Comparison of ENCODE assay signal across 8 mouse cellular contexts in the genomic region with DNA sequence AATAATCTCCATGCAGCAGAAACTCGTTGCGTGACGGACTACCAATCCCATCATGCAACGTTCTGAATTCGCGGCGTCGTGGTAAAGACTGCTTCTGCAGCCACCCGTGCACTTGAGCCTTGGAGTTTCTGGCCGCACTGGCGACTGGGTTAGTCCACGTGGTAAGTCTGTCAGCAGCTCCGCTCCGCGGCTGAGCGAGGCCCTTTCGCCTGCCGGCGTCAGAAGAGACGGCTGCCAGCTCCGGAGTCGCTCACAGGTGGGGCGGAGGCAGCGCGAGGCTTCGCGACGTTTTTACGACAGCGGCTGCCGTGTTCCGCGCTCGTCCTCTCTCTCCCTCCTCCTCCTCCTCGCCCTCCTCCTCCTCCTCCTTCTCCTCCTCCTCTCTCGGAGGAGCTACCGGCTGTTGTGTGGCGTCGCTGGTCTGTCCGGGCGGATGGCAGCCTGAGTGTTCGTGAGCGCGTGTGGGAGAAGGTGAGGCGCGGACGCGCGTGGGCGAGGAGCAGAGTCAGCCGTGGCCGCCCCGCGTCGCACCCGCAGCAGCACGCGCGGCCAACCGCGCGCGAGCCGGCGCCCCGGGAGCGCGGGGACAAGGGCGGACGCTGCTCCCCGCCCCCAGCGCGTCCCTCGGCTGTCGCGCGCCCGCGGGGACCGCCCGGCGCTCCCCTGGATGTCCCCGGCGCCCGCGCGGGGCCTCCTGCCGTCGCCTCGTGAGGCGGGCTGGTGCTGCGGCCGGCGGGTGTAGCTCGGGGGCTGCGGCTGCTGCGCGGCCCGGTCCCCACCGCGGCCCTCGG. TPM values are rescaled to one million over a fixed set of nuclear protein-coding genes. Genes with fewer than 3 reads are reported as not detected.
DNase-seq lines count a peak whose midpoint lies in the region; ATAC-seq and TF ChIP-seq lines count a peak whose summit lies in the region.

A gene (plus strand): TSS at position 367 of the 791 bp plus-strand sequence.

- H3K27ac ChIP-seq in CH12.LX (ENCODE audit: insufficient read depth, low read depth), result peak within 1 kb of the TSS; percentile 84
- H3K27ac ChIP-seq in forebrain, embryonic 11.5 days (ENCODE audit: low read depth, low read length), result peak within 1 kb of the TSS; percentile 96
- peak within 1 kb of the TSS; percentile 98 for H3K27ac ChIP-seq in heart, embryonic 16.5 days (ENCODE audit: low read length)
- peak within 1 kb of the TSS; percentile 97 for H3K27ac ChIP-seq in liver, embryonic 15.5 days (replicated peaks)
- peak within 1 kb of the TSS; percentile 91 for H3K27ac ChIP-seq in neural tube, embryonic 12.5 days

- DNase-seq in CH12.LX (ENCODE audit: extremely low read depth), result peak; percentile 95
- DNase-seq in c-Kit-positive CD71-positive TER-119-negative erythroid progenitor cells, embryonic 14.5 days (ENCODE audit: low read depth), result peak; percentile 90
- peak; percentile 95 for DNase-seq in forebrain, embryonic 11.5 days (ENCODE audit: low spot score)
- DNase-seq in kidney, postnatal 36 days, result peak; percentile 95 to 96
- peak; percentile 96 for DNase-seq in telencephalon, adult 2 months (ENCODE audit: low read depth, low spot score)

- peak; percentile 83 for TF ChIP-seq POLR2A in CH12.LX (IDR thresholded peaks at IDR 0.05; ENCODE audit: low read depth, low read length)

- peaks cover 0 to 24% of the 10 kb centered on the region in 2 experiments; a peak in 1 of 4 replicates for H3K4me1 ChIP-seq in CH12.LX (ENCODE audit: control insufficient read depth in 1 of 2, insufficient read depth in 2 of 2)
- H3K4me1 ChIP-seq in forebrain, embryonic 11.5 days (replicated peaks; ENCODE audit: control insufficient read depth, insufficient read depth, low read length), result peaks cover 4% of the 10 kb centered on the region
- peaks cover 13% of the 10 kb centered on the region for H3K4me1 ChIP-seq in heart, embryonic 16.5 days (ENCODE audit: control insufficient read depth, insufficient read depth, low read length)
- peaks cover 44% of the 10 kb centered on the region for H3K4me1 ChIP-seq in liver, embryonic 15.5 days (replicated peaks)
- peaks cover 14% of the 10 kb centered on the region for H3K4me1 ChIP-seq in neural tube, embryonic 12.5 days

- peak within 1 kb of the TSS; percentile 65 for H3K9ac ChIP-seq in CH12.LX (ENCODE audit: insufficient read depth, low read depth)
- H3K9ac ChIP-seq in forebrain, embryonic 11.5 days (ENCODE audit: low read length), result peak within 1 kb of the TSS; percentile 89
- peak within 1 kb of the TSS; percentile 91 for H3K9ac ChIP-seq in heart, embryonic 16.5 days (ENCODE audit: low read length)
- H3K9ac ChIP-seq in liver, embryonic 15.5 days, result peak within 1 kb of the TSS; percentile 95
- peak within 1 kb of the TSS; percentile 95 for H3K9ac ChIP-seq in neural tube, embryonic 12.5 days

- H3K36me3 ChIP-seq in CH12.LX (replicated peaks in 1 of 2; ENCODE audit: control insufficient read depth in 1 of 2, insufficient read depth in 1 of 2, low read length in 1 of 2), result peaks cover 6 to 7% of the 10 kb centered on the region in 2 experiments
- H3K36me3 ChIP-seq in forebrain, embryonic 11.5 days (ENCODE audit: control insufficient read depth, insufficient read depth, low read length), result no peaks in the 10 kb centered on the region
- no peaks in the 10 kb centered on the region for H3K36me3 ChIP-seq in heart, embryonic 16.5 days (ENCODE audit: control insufficient read depth, insufficient read depth)
- H3K36me3 ChIP-seq in liver, embryonic 15.5 days (replicated peaks), result peaks cover 11% of the 10 kb centered on the region
- H3K36me3 ChIP-seq in neural tube, embryonic 12.5 days, result no peaks in the 10 kb centered on the region

- dilution Hi-C loops in CH12.LX (cut with MboI; ENCODE audit: extremely low pct_ligation_motif_present, extremely low pct_unique_long_range_greater_than_20kb, low sequenced_read_pairs), result no loop called here

- no peaks in the 10 kb centered on the region for H3K9me3 ChIP-seq in CH12.LX (replicated peaks; ENCODE audit: low read length)
- no peaks in the 10 kb centered on the region for H3K9me3 ChIP-seq in forebrain, embryonic 11.5 days (ENCODE audit: control insufficient read depth, low read length)
- H3K9me3 ChIP-seq in heart, embryonic 16.5 days (replicated peaks; ENCODE audit: control insufficient read depth, low read length), result no peaks in the 10 kb centered on the region
- no peaks in the 10 kb centered on the region for H3K9me3 ChIP-seq in liver, embryonic 15.5 days (replicated peaks)
- H3K9me3 ChIP-seq in neural tube, embryonic 12.5 days, result no peaks in the 10 kb centered on the region

- peak; percentile 89 for ATAC-seq in forebrain, embryonic 11.5 days (replicated peaks; ENCODE audit: low FRiP score)
- peak; percentile 89 for ATAC-seq in heart, embryonic 16.5 days (replicated peaks; ENCODE audit: extremely low read depth, insufficient read depth, low FRiP score)
- peak; percentile 93 for ATAC-seq in liver, embryonic 15.5 days (ENCODE audit: insufficient read depth)
- peak; percentile 90 for ATAC-seq in neural tube, embryonic 12.5 days (ENCODE audit: low FRiP score, low read depth)

- peak within 1 kb of the TSS; percentile 60 for H3K4me2 ChIP-seq in CH12.LX (ENCODE audit: insufficient read depth, low read depth, poor library complexity, severe bottlenecking)
- H3K4me2 ChIP-seq in forebrain, embryonic 11.5 days (ENCODE audit: low read depth, low read length, severe bottlenecking), result peak within 1 kb of the TSS; percentile 48
- H3K4me2 ChIP-seq in heart, embryonic 16.5 days (ENCODE audit: low read depth, low read length), result peak within 1 kb of the TSS; percentile 90
- peak within 1 kb of the TSS; percentile 82 for H3K4me2 ChIP-seq in liver, embryonic 15.5 days
- peak within 1 kb of the TSS; percentile 76 for H3K4me2 ChIP-seq in neural tube, embryonic 12.5 days (replicated peaks)

- H3K27me3 ChIP-seq in CH12.LX (replicated peaks), result no peaks in the 10 kb centered on the region
- no peaks in the 10 kb centered on the region for H3K27me3 ChIP-seq in forebrain, embryonic 11.5 days (ENCODE audit: control insufficient read depth, insufficient read depth, low read length)
- H3K27me3 ChIP-seq in heart, embryonic 16.5 days (ENCODE audit: control insufficient read depth, insufficient read depth, low read length), result no peaks in the 10 kb centered on the region
- no peaks in the 10 kb centered on the region for H3K27me3 ChIP-seq in liver, embryonic 15.5 days
- no peaks in the 10 kb centered on the region for H3K27me3 ChIP-seq in neural tube, embryonic 12.5 days (replicated peaks)

- WGBS in forebrain, embryonic 11.5 days, result under 1% methylated on average over 75 of the region's 102 CpGs
- whole genome bisulfite sequencing in heart, embryonic 16.5 days, result under 1% methylated on average over 96 of the region's 102 CpGs
- WGBS in liver, embryonic 15.5 days (ENCODE audit: insufficient replicate concordance), result under 1% methylated on average over 98 of the region's 102 CpGs
- WGBS in neural tube, embryonic 12.5 days, result 0% methylated on average over 90 of the region's 102 CpGs

- H3K79me2 ChIP-seq in CH12.LX (replicated peaks; ENCODE audit: control insufficient read depth, extremely low read depth, insufficient read depth, poor library complexity, severe bottlenecking), result peaks cover 35% of the 10 kb centered on the region

- in situ Hi-C loops in CH12.LX (cut with MboI; ENCODE audit: low pct_ligation_motif_present, low pct_unique_long_range_greater_than_20kb, low sequenced_read_pairs), result no loop called here

- TF ChIP-seq EP300 in CH12.LX (IDR thresholded peaks at IDR 0.05; ENCODE audit: low read length), result no peak; the same call in 1 of the 2 replicates

- no peak for TF ChIP-seq CTCF in CH12.LX (conservative IDR thresholded peaks at IDR 0.05 in 1 of 2, IDR thresholded peaks at IDR 0.05 in 1 of 2; ENCODE audit: low read depth in 2 of 2, low read length in 2 of 2)

- H3K4me3 ChIP-seq in CH12.LX (replicated peaks in 1 of 3; ENCODE audit: low read depth in 2 of 3, low read length in 2 of 3, poor library complexity in 1 of 3), result peak within 1 kb of the TSS; percentile 68 to 93 (median 82)
- peak within 1 kb of the TSS; percentile 83 for H3K4me3 ChIP-seq in forebrain, embryonic 11.5 days (ENCODE audit: low read depth, low read length)
- peak within 1 kb of the TSS; percentile 89 for H3K4me3 ChIP-seq in heart, embryonic 16.5 days (ENCODE audit: low read length)
- H3K4me3 ChIP-seq in liver, embryonic 15.5 days (replicated peaks), result peak within 1 kb of the TSS; percentile 92
- peak within 1 kb of the TSS; percentile 96 for H3K4me3 ChIP-seq in neural tube, embryonic 12.5 days

- TF ChIP-seq RAD21 in CH12.LX (IDR thresholded peaks at IDR 0.05; ENCODE audit: low read depth, low read length), result no peak; the same call in 1 of the 2 replicates

TF ChIP-seq in CH12.LX, 34 proteins besides CTCF, POLR2A, EP300 and RAD21 (continues in another document):
- peak; percentile 73 for TF ChIP-seq CHD2 (IDR thresholded peaks at IDR 0.05; ENCODE audit: low read length)
- TF ChIP-seq ZNF384 (IDR thresholded peaks at IDR 0.05; ENCODE audit: low read depth, low read length), result no peak
- peak; percentile 96 for TF ChIP-seq MXI1 (IDR thresholded peaks at IDR 0.05; ENCODE audit: low read depth, low read length)
- TF ChIP-seq IRF4 (IDR thresholded peaks at IDR 0.05; ENCODE audit: low read depth, low read length), result 0 out of 2 replicates have a peak, but pooled peaks have one; percentile 56
- peak; percentile 84 for TF ChIP-seq SIN3A (IDR thresholded peaks at IDR 0.05; ENCODE audit: low read length)
- TF ChIP-seq PAX5 (IDR thresholded peaks at IDR 0.05; ENCODE audit: low read length), result no peak
- no peak for TF ChIP-seq USF2 (conservative IDR thresholded peaks at IDR 0.05; ENCODE audit: low read depth, low read length)
- TF ChIP-seq JUND (conservative IDR thresholded peaks at IDR 0.05; ENCODE audit: low read depth, low read length), result no peak
- peak; percentile 59 for TF ChIP-seq ZMIZ1 (IDR thresholded peaks at IDR 0.05; ENCODE audit: low read depth, low read length)
- peak; percentile 96 for TF ChIP-seq MAX (IDR thresholded peaks at IDR 0.05; ENCODE audit: low read length)
- TF ChIP-seq ELF1 (IDR thresholded peaks at IDR 0.05; ENCODE audit: low read depth, low read length), result peak; percentile 63
- TF ChIP-seq SMC3 (IDR thresholded peaks at IDR 0.05; ENCODE audit: low read depth, low read length), result no peak
- no peak for TF ChIP-seq UBTF (IDR thresholded peaks at IDR 0.05; ENCODE audit: low read depth, low read length)
- TF ChIP-seq HCFC1 (IDR thresholded peaks at IDR 0.05; ENCODE audit: low read depth, low read length), result peak; percentile 84
- peak; percentile 91 for TF ChIP-seq TCF12 (IDR thresholded peaks at IDR 0.05; ENCODE audit: low read depth, low read length)

RNA-seq across cellular contexts. Expression of the gene that starts here (rescaled TPM):
- total RNA-seq in CH12.LX (2012; rRNA removed) (52.6 and 55.0 TPM in 2 replicates), CH12.LX (2014; rRNA removed) (99.1 and 112 TPM in 2 replicates)
- 65.4 and 69.9 TPM in 2 replicates for polyA plus RNA-seq in CH12.LX (2012; ENCODE audit: insufficient read length, low read depth)
- polyA plus RNA-seq in forebrain, embryonic 11.5 days (2014; fragmentation: Nextera tagmentation; extraction: Ambion mirVana), result 41.5 and 43.5 TPM in 2 replicates
- 6.9 and 10.4 TPM in 2 replicates for polyA plus RNA-seq in heart, embryonic 16.5 days (2015; fragmentation: Nextera tagmentation; extraction: Ambion mirVana)
- 19.0 and 21.9 TPM in 2 replicates for polyA plus RNA-seq in liver, embryonic 15.5 days (2015; fragmentation: Nextera tagmentation; extraction: Ambion mirVana)
- 31.3 and 31.8 TPM in 2 replicates for polyA plus RNA-seq in neural tube, embryonic 12.5 days (2016; fragmentation: Nextera tagmentation; extraction: Ambion mirVana)

Comparison
In these comparisons a context has a peak if more than half of its experiments do, and no peak if none do; other contexts are left out.
1. Peak in every context shown above with its lines: DNase-seq, ATAC-seq, H3K4me3 ChIP-seq and H3K27ac ChIP-seq.